ENCODE assay signal across 8 mouse cellular contexts in the genomic region with DNA sequence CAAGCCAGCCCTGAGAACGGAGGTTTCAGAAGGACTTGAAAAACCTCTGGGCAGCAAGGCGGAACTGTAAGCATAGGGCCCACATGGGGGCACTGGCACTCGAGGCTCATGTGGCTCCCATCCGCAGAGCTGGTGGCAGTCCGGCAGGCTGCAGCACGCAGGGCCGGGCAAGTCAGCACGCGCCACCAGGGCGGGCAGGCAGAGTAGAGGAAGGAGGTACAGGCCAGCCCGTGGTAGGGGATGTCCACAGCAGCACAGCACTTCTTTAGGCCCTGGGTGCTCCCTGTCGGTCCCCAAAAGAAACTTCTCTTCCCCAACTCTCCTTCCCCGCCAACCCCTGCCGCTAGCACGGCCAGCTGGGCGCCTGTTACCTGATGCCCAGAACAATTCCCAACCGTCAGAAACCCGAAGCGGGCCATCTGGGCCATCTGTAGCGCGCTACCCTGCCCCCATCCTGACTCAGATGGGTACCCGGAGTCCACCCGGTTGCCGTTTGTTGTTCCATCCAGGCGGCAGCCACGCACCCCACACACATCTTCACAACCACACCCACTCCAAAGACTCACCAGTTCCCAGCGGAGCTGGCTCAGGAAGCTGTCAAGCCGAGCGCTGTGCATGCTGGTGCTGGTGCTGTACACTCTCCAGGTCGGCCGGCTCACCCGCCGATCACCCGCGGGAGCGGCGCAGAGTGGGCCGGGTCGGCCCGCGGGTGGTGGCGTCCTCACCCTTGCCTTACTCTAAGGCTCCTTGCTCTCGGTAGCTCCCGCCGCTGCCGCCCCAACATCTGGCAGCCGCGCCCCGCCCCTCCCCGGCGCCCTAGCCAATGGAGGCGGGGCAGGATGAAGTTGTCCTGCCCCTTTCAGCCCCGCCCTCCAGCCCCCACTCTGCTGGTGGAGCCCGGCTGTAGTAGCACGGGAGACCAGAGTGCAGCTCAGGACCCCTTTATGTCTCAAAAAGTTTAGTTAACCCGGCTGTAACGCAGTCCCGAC. TPM values are rescaled to one million over a fixed set of nuclear protein-coding genes. Genes with fewer than 3 reads are reported as not detected.
DNase-seq lines count a peak whose midpoint lies in the region; ATAC-seq and TF ChIP-seq lines count a peak whose summit lies in the region.

A gene (minus strand): TSS at position 749 of the 989 bp plus-strand sequence.

- peaks cover 54% of the 10 kb centered on the region for H3K4me1 ChIP-seq in heart, embryonic 10.5 days
- peaks cover 40% of the 10 kb centered on the region for H3K4me1 ChIP-seq in kidney, embryonic 14.5 days (ENCODE audit: control insufficient read depth, insufficient read depth, low read length)
- peaks cover 44% of the 10 kb centered on the region for H3K4me1 ChIP-seq in liver, embryonic 11.5 days (replicated peaks; ENCODE audit: control insufficient read depth, insufficient read depth, low read length)

- no peaks in the 10 kb centered on the region for H3K79me3 ChIP-seq in C2C12 (ENCODE audit: low read depth)

- DNase-seq in brain, adult 2 months (ENCODE audit: low read depth, low spot score): peak; percentile 86
- peak; percentile 96 for DNase-seq in heart, embryonic 10.5 days (ENCODE audit: low spot score)
- peak; percentile 95 for DNase-seq in liver, embryonic 11.5 days (ENCODE audit: low spot score)
- peak; percentile 91 for DNase-seq in splenic B cell, adult 2 months (ENCODE audit: low read depth, low spot score)

- peak within 1 kb of the TSS; percentile 92 for H3K27ac ChIP-seq in heart, embryonic 10.5 days
- peak within 1 kb of the TSS; percentile 100 for H3K27ac ChIP-seq in kidney, embryonic 14.5 days (ENCODE audit: low read depth, low read length)
- peak within 1 kb of the TSS; percentile 97 for H3K27ac ChIP-seq in liver, embryonic 11.5 days (ENCODE audit: low read depth, low read length)

- peak within 1 kb of the TSS; percentile 79 for H3K9ac ChIP-seq in kidney, embryonic 14.5 days (ENCODE audit: low read depth, low read length)
- H3K9ac ChIP-seq in liver, embryonic 11.5 days (ENCODE audit: low read depth, low read length): peak within 1 kb of the TSS; percentile 90

- no peaks in the 10 kb centered on the region for H3K9me3 ChIP-seq in heart, embryonic 10.5 days
- no peaks in the 10 kb centered on the region for H3K9me3 ChIP-seq in kidney, embryonic 14.5 days (ENCODE audit: control insufficient read depth, low read length)
- no peaks in the 10 kb centered on the region for H3K9me3 ChIP-seq in liver, embryonic 11.5 days (ENCODE audit: control insufficient read depth, low read length)

- H3ac ChIP-seq in C2C12 (ENCODE audit: control insufficient read depth, insufficient read length, low read depth): peak within 1 kb of the TSS; percentile 45
- H3ac ChIP-seq in myocyte (ENCODE audit: control insufficient read depth, insufficient read length): peak within 1 kb of the TSS; percentile 9

- peak; percentile 61 for TF ChIP-seq POLR2A in myocyte (IDR thresholded peaks at IDR 0.05; ENCODE audit: insufficient read length, low read depth)

- H3K27me3 ChIP-seq in C2C12 (ENCODE audit: control insufficient read depth, insufficient read depth, insufficient read length) (no peaks in the 10 kb centered on the region), myocyte (ENCODE audit: control insufficient read depth, insufficient read depth, insufficient read length) (no peaks in the 10 kb centered on the region)
- H3K27me3 ChIP-seq in heart, embryonic 10.5 days (ENCODE audit: insufficient read depth, poor library complexity, severe bottlenecking): no peaks in the 10 kb centered on the region
- no peaks in the 10 kb centered on the region for H3K27me3 ChIP-seq in kidney, embryonic 14.5 days (ENCODE audit: control insufficient read depth, insufficient read depth, low read length)
- H3K27me3 ChIP-seq in liver, embryonic 11.5 days (replicated peaks; ENCODE audit: control insufficient read depth, insufficient read depth, low read length): no peaks in the 10 kb centered on the region; the same call in 1 of the 2 replicates
- H3K27me3 ChIP-seq in splenic B cell, adult 2 months (ENCODE audit: control insufficient read depth, insufficient read depth, low read length, poor library complexity, severe bottlenecking): no peaks in the 10 kb centered on the region

- WGBS in heart, embryonic 10.5 days: under 1% methylated on average over 58 of the region's 58 CpGs
- 0% methylated on average over 55 of the region's 58 CpGs for WGBS in kidney, embryonic 14.5 days
- WGBS in liver, embryonic 11.5 days: under 1% methylated on average over 58 of the region's 58 CpGs

- H3K4me2 ChIP-seq in kidney, embryonic 14.5 days (replicated peaks; ENCODE audit: low read depth, low read length): peak within 1 kb of the TSS; percentile 45
- H3K4me2 ChIP-seq in liver, embryonic 11.5 days: peak within 1 kb of the TSS; percentile 89
- peak within 1 kb of the TSS; percentile 83 for H3K4me2 ChIP-seq in myocyte (ENCODE audit: low read depth)

- TF ChIP-seq CTCF in C2C12 (IDR thresholded peaks at IDR 0.05; ENCODE audit: control insufficient read depth, insufficient read depth, insufficient read length): no peak

- ATAC-seq in erythroblast, adult 5-6 weeks (replicated peaks; ENCODE audit: low FRiP score, poor library complexity, severe bottlenecking): peak; percentile 67
- peak; percentile 64 for ATAC-seq in kidney, embryonic 14.5 days (ENCODE audit: low FRiP score, low TSS enrichment)
- ATAC-seq in liver, embryonic 11.5 days (replicated peaks; ENCODE audit: low FRiP score): peak; percentile 71

- peak within 1 kb of the TSS; percentile 34 for H3K4me3 ChIP-seq in C2C12 (ENCODE audit: insufficient read depth, poor library complexity, severe bottlenecking)
- H3K4me3 ChIP-seq in heart, embryonic 10.5 days: peak within 1 kb of the TSS; percentile 86
- peak within 1 kb of the TSS; percentile 53 for H3K4me3 ChIP-seq in kidney, embryonic 14.5 days (ENCODE audit: low read length)
- peak within 1 kb of the TSS; percentile 83 for H3K4me3 ChIP-seq in liver, embryonic 11.5 days (ENCODE audit: low read depth, low read length)
- H3K4me3 ChIP-seq in myocyte: peak within 1 kb of the TSS; percentile 26

- no peaks in the 10 kb centered on the region for H3K36me3 ChIP-seq in C2C12 (ENCODE audit: control insufficient read depth, insufficient read depth)
- peaks cover 5% of the 10 kb centered on the region; the same call in 1 of the 2 replicates for H3K36me3 ChIP-seq in heart, embryonic 10.5 days
- H3K36me3 ChIP-seq in kidney, embryonic 14.5 days (ENCODE audit: control insufficient read depth, insufficient read depth, low read length): peaks cover 3% of the 10 kb centered on the region; the same call in 1 of the 2 replicates
- H3K36me3 ChIP-seq in liver, embryonic 11.5 days (ENCODE audit: control insufficient read depth, insufficient read depth, low read length): 0 out of 2 replicates have a peak, but pooled peaks cover 5% of the 10 kb centered on the region
- H3K36me3 ChIP-seq in myocyte (ENCODE audit: control insufficient read depth, insufficient read depth): no peaks in the 10 kb centered on the region
- no peaks in the 10 kb centered on the region; the same call in 1 of the 2 replicates for H3K36me3 ChIP-seq in splenic B cell, adult 2 months (ENCODE audit: control insufficient read depth, insufficient read depth, low read length, poor library complexity, severe bottlenecking)

- H3K79me2 ChIP-seq in C2C12 (ENCODE audit: control insufficient read depth, insufficient read depth) (no peaks in the 10 kb centered on the region), myocyte (ENCODE audit: control insufficient read depth, insufficient read depth) (no peaks in the 10 kb centered on the region)

TF ChIP-seq in C2C12, 6 proteins besides CTCF, POLR2A, EP300 and RAD21:
- TF ChIP-seq MAX (IDR thresholded peaks at IDR 0.05) (peak; percentile 61), FOSL1 (IDR thresholded peaks at IDR 0.05; ENCODE audit: insufficient read depth, low read length, poor library complexity, severe bottlenecking) (no peak)
TF ChIP-seq in C2C12: peak in this region for 1.

TF ChIP-seq in myocyte, 11 proteins besides CTCF, POLR2A, EP300 and RAD21:
- no peak for TF ChIP-seq MYOG (IDR thresholded peaks at IDR 0.05; ENCODE audit: control insufficient read depth in 1 of 3, insufficient read depth in 1 of 3, insufficient read length in 2 of 3, low read depth in 2 of 3)
- no peak for TF ChIP-seq SRF (IDR thresholded peaks at IDR 0.05; ENCODE audit: control insufficient read depth, insufficient read length, low read depth)
- TF ChIP-seq TCF3 (IDR thresholded peaks at IDR 0.05; ENCODE audit: insufficient read length, low read depth): no peak
- TF ChIP-seq MYOD1 (IDR thresholded peaks at IDR 0.05; ENCODE audit: control insufficient read depth in 1 of 3, insufficient read length in 2 of 3, low read depth in 2 of 3): no peak
- TF ChIP-seq REST (IDR thresholded peaks at IDR 0.05; ENCODE audit: insufficient read depth, insufficient read length): no peak
- no peak for TF ChIP-seq TCF12 (IDR thresholded peaks at IDR 0.05; ENCODE audit: insufficient read depth, poor library complexity, severe bottlenecking)
- TF ChIP-seq MAX (IDR thresholded peaks at IDR 0.05; ENCODE audit: low read depth): no peak
- TF ChIP-seq E2F4 (IDR thresholded peaks at IDR 0.05; ENCODE audit: insufficient read depth): no peak
- TF ChIP-seq USF1 (IDR thresholded peaks at IDR 0.05; ENCODE audit: low read depth): no peak
- no peak for TF ChIP-seq POLR2AphosphoS2 (IDR thresholded peaks at IDR 0.05; ENCODE audit: insufficient read length, low read depth)
- no peak for TF ChIP-seq CEBPB (IDR thresholded peaks at IDR 0.05; ENCODE audit: insufficient read depth, poor library complexity, severe bottlenecking)
TF ChIP-seq in myocyte: peak in this region for 0.

RNA-seq across cellular contexts. Expression of the gene that starts here (rescaled TPM):
- 1.8 TPM for polyA plus RNA-seq in C2C12 (2012; fragmentation: generic; extraction: Trizol)
- 11.1 and 32.3 TPM in 2 replicates for total RNA-seq in erythroblast, adult 5-6 weeks (2015; ENCODE audit: low replicate concordance)
- 16.3 and 18.1 TPM in 2 replicates for total RNA-seq in erythroblast, adult 5-6 weeks (2017; ENCODE audit: low replicate concordance)
- 58.7 and 71.1 TPM in 2 replicates for polyA plus RNA-seq in heart, embryonic 10.5 days (2016; fragmentation: Nextera tagmentation; extraction: Ambion mirVana)
- polyA plus RNA-seq in kidney, embryonic 14.5 days (2014; fragmentation: Nextera tagmentation; extraction: Ambion mirVana): 64.1 and 69.0 TPM in 2 replicates
- 74.8 and 76.2 TPM in 2 replicates for polyA plus RNA-seq in liver, embryonic 11.5 days (2014; fragmentation: Nextera tagmentation; extraction: Ambion mirVana)
- polyA plus RNA-seq in myocyte (2012; fragmentation: generic; extraction: Trizol): 1.1 TPM

Comparison
In these comparisons a context has a peak if more than half of its experiments do, and no peak if none do; other contexts are left out.
1. Peak in every context shown above with its lines: DNase-seq, ATAC-seq, H3K4me3 ChIP-seq and H3K27ac ChIP-seq.
2. RNA of the gene that starts here (polyA plus RNA-seq): 74.8 to 76.2 TPM in liver, embryonic 11.5 days, 58.7 to 71.1 TPM in heart, embryonic 10.5 days and 64.1 to 69.0 TPM in kidney, embryonic 14.5 days; 1.8 TPM in C2C12 (single experiment) and 1.1 TPM in myocyte (single experiment); every median in the first group is over 10 times any median in the second.
3. H3K4me3 ChIP-seq: peak in every context shown above with its lines; median percentile 86 in heart, embryonic 10.5 days; 83 in liver, embryonic 11.5 days; 53 in kidney, embryonic 14.5 days; 34 in C2C12; 26 in myocyte.